Mouse (Mus musculus) ES-E14 (cell line): Measurements from ENCODE around the gene Fbxl19. TPM values are rescaled to one million over a fixed set of nuclear protein-coding genes. Genes with fewer than 3 reads are reported as not detected.

Experiments
- DNase-seq: peaks from one replicate; pipeline ENCODE4 v3.0.0-alpha.2; 2013; ENCODE audit warnings: low read depth, low spot score
- H3K27ac ChIP-seq: 2 replicates; pipeline ENCODE4 v1.5.1; 2012; ENCODE audit warnings: low read depth, mild to moderate bottlenecking, low read length, moderate library complexity, mixed read lengths; ENCODE audit not compliant: poor library complexity, insufficient read depth, severe bottlenecking
- H3K36me3 ChIP-seq: 2 replicates; pipeline ENCODE4 v1.6.1; 2012; ENCODE audit warnings: mild to moderate bottlenecking, low read length, moderate library complexity, mixed read lengths; ENCODE audit not compliant: control insufficient read depth, poor library complexity, insufficient read depth, severe bottlenecking
- H3K4me1 ChIP-seq, 2 experiments: fragments of 150-350 bp in 1 of 2; sonication (generic) in 1 of 2; 2 replicates each; pipeline ENCODE4 v1.6.1; 2012; ENCODE audit warnings: low read length in 2 of 2, mild to moderate bottlenecking in 1 of 2, mixed read lengths in 1 of 2; ENCODE audit not compliant: control insufficient read depth in 2 of 2, insufficient read depth in 2 of 2, poor library complexity in 1 of 2
- H3K4me3 ChIP-seq, 2 experiments: fragments of 150-350 bp in 1 of 2; sonication (generic) in 1 of 2; 2 replicates each; pipeline ENCODE4 v1.5.1; 2012; ENCODE audit warnings: low read length in 2 of 2, low read depth in 1 of 2, mild to moderate bottlenecking in 1 of 2, mixed read lengths in 1 of 2; ENCODE audit not compliant: insufficient read depth in 1 of 2, poor library complexity in 1 of 2, severe bottlenecking in 1 of 2
- H3K9ac ChIP-seq: 2 replicates; pipeline ENCODE4 v1.6.1; 2012; ENCODE audit warnings: low read depth, mild to moderate bottlenecking, low read length, mixed read lengths; ENCODE audit not compliant: poor library complexity, insufficient read depth, severe bottlenecking
- H3K9me3 ChIP-seq: fragments of 150-350 bp; sonication (generic); 2 replicates; pipeline ENCODE4 v1.6.1; 2012; ENCODE audit warnings: low read depth, mild to moderate bottlenecking, low read length; ENCODE audit not compliant: control insufficient read depth, insufficient read depth
- CHD2 ChIP-seq: IDR thresholded peaks from 2 replicates; pipeline ENCODE4 v1.6.1; 2014; ENCODE audit warnings: mild to moderate bottlenecking, low read depth, low read length, inconsistent platforms
- HCFC1 ChIP-seq: IDR thresholded peaks from 2 replicates; pipeline ENCODE4 v1.6.1; 2012; ENCODE audit warnings: low read length, inconsistent platforms, borderline replicate concordance; ENCODE audit not compliant: insufficient read depth
- MAFK ChIP-seq: IDR thresholded peaks from 2 replicates; pipeline ENCODE4 v1.6.1; 2014; ENCODE audit warnings: mild to moderate bottlenecking, low read depth, low read length, inconsistent platforms; ENCODE audit not compliant: insufficient read depth
- ZC3H11A ChIP-seq: IDR thresholded peaks from 2 replicates; pipeline ENCODE4 v1.6.1; 2012; ENCODE audit warnings: low read depth, mild to moderate bottlenecking, inconsistent platforms, low read length, borderline replicate concordance
- ZNF384 ChIP-seq: IDR thresholded peaks from 2 replicates; pipeline ENCODE4 v1.6.1; 2012; ENCODE audit warnings: low read depth, low read length, inconsistent platforms
- in situ Hi-C, 2 experiments: fragments of 600-800 bp; cut with MboI; formaldehyde crosslinking; loops; one replicate each; pipeline ENCODE4 v1.15.1; 2025; ENCODE audit warnings: low sequenced_read_pairs in 2 of 2, inconsistent platforms in 1 of 2; ENCODE audit not compliant: unreplicated experiment in 2 of 2
- total RNA-seq: library from RNA; depleted of rRNA; stranded (reverse); fragments of 300-350 nt; gene quantifications from 2 replicates; pipeline ENCODE4 v1.2.3, GENCODE M21; 2012

The Fbxl19 gene
- total RNA-seq, 1 experiment: 86.9 TPM

DNA sequence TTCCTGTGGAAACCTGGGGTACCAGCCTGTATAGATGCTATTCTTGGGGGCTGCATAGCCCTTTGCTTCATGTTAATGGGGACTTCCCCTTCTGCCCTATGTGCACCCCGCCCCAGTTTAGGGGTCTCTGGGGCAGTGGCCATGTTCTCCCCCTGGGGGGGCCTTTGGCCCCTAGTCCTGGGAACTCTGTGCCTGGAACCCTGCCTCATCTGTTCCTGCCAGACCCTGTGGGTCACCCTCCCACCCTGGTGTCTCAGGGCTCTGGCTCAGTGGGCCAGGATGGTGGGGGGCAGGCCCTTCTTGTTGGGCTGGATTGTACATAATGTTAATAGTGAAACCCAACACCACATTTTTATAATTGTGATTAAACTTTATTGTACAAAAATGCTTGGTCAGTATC lies 55.4 kb downstream of the Fbxl19 start:
- DNase-seq: no peak
- peaks cover 54% of the 10 kb centered on the region for H3K36me3 ChIP-seq
- TF ChIP-seq ZNF384 (no peak), HCFC1 (no peak), ZC3H11A (no peak), CHD2 (no peak)
- H3K9me3 ChIP-seq: no peaks in the 10 kb centered on the region
- H3K9ac ChIP-seq: no peak overlapping the region
- no peak overlapping the region for H3K4me3 ChIP-seq
- no peak overlapping the region for H3K27ac ChIP-seq
- H3K4me1 ChIP-seq: peaks cover 0 to 5% of the 10 kb centered on the region in 2 experiments; a peak in 1 of 4 replicates
- in situ Hi-C loops: no loop called here

DNA sequence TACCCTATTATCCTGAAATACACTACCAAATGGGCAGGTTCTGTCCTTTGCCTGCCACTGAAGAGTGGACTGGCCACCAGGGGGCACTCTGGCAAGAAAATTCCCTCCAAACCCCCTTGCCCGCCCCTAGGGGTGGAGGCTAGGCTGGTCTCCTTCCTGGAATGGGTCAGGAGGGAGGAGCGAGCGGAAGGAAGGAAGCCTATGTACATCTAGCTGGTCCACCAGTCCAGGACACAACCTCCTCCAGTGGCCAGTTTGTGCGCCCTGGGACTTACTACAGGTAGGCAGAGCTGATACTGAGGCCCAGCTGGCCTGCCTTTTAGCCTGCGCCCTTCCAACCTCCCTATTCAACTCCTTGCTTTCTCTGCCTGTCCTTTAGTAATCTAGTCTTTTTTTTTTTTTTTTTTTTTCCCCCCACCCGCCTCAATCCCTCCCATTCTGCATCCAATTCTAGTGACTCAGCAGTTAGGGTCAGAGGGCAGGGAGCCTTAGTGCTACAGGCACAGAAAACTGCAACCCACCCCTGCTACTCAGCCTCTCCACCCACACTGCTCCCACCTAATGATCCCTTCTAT lies 56.2 kb downstream of the Fbxl19 start, which contains the start of gene Hsd3b7:
Gene Hsd3b7 (plus strand): TSS at position 170 of the 575 bp plus-strand sequence.
- Histone ChIP-seq H3K9me3 (no peaks in the 10 kb centered on the region), H3K4me1 (peaks cover 0 to 5% of the 10 kb centered on the region in 2 experiments; a peak in 1 of 4 replicates), H3K27ac (no peak within 1 kb of the TSS), H3K36me3 (peaks cover 50% of the 10 kb centered on the region), H3K9ac (peak within 1 kb of the TSS; percentile 40), H3K4me3 (peak within 1 kb of the TSS; percentile 3 to 61; a peak in 3 of 4 replicates)
- peak; percentile 92 for DNase-seq
- TF ChIP-seq ZNF384: peak; percentile 61; the same call in 1 of the 2 replicates
- peak; percentile 60; the same call in 1 of the 2 replicates for TF ChIP-seq ZC3H11A
- TF ChIP-seq HCFC1: 0 out of 2 replicates have a peak, but pooled peaks have one; percentile 49
- no peak; the same call in 1 of the 2 replicates for TF ChIP-seq CHD2
- peak; percentile 24; the same call in 1 of the 2 replicates for TF ChIP-seq MAFK
- in situ Hi-C loops: no loop called here

DNA sequence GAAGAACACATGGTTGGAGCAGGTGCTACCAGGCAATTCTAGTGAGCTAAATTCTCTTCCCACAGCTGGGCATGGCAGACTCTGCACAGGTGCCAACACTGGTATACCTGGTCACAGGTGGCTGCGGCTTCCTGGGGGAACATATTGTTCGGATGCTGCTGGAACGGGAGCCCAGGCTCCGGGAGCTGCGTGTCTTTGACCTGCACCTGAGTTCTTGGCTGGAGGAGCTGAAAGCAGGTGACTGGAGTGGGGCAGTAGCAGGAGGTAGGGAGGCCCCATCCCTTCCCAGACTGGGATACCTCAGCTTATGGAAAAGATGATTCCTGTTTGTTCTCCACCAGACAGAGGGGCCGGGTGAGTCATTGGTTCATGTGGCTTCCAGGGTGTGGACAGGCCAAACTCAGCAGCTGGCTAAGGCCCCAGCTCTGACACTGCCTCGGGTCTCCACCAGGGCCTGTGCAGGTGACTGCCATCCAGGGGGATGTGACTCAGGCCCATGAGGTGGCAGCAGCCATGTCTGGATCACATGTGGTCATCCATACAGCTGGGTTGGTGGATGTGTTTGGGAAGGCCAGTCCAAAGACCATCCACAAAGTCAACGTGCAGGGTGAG lies 56.8 kb downstream of the Fbxl19 start:
- peak overlapping the region; percentile 3 to 61; a peak in 2 of 4 replicates for H3K4me3 ChIP-seq
- no peaks in the 10 kb centered on the region for H3K9me3 ChIP-seq
- no peak overlapping the region for H3K27ac ChIP-seq
- peaks cover 44% of the 10 kb centered on the region for H3K36me3 ChIP-seq
- in situ Hi-C loops: no loop called here
- H3K4me1 ChIP-seq: peaks cover 0 to 5% of the 10 kb centered on the region in 2 experiments; a peak in 1 of 4 replicates
- DNase-seq: no peak
- H3K9ac ChIP-seq: peak overlapping the region; percentile 40
- no peak for TF ChIP-seq ZC3H11A
- no peak for TF ChIP-seq CHD2
- no peak for TF ChIP-seq ZNF384
- no peak for TF ChIP-seq MAFK
- TF ChIP-seq HCFC1: no peak

DNA sequence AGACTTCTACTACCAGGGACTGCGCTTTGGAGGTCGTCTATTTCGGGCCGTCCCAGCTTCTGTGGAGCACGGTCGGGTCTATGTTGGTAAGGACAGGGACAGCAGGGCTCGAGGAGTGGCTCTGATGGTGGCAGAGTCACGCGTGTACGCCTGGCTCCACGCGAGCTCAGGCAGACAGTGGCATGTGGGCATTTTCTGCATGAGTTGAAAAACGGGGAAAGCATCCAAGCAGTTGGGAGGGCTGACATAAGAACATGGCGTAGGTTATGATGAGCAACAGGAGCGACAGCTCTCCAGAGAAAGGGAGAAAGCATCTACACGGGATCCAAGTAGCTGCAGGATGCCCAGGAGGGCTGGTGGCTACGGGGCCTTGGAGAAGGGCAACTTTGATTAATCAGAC lies 58.0 kb downstream of the Fbxl19 start:
- in situ Hi-C loops: no loop called here
- Histone ChIP-seq H3K4me1 (peaks cover 0 to 5% of the 10 kb centered on the region in 2 experiments; a peak in 1 of 4 replicates), H3K27ac (no peak overlapping the region), H3K36me3 (peaks cover 32% of the 10 kb centered on the region), H3K4me3 (no peak overlapping the region), H3K9me3 (no peaks in the 10 kb centered on the region), H3K9ac (no peak overlapping the region)
- TF ChIP-seq CHD2: no peak
- no peak for TF ChIP-seq MAFK
- no peak for TF ChIP-seq ZC3H11A
- no peak for DNase-seq
